Mouse (Mus musculus) cortical plate, adult 2 months (tissue): Measurements from ENCODE around the gene Capn5. TPM values are rescaled to one million over a fixed set of nuclear protein-coding genes. Genes with fewer than 3 reads are reported as not detected.

ENCODE experiments used
- H3K27ac ChIP-seq: fragments of 200-500 bp; 2 replicates; pipeline ENCODE4 v1.5.1; 2012; ENCODE audit warnings: low read length, control low read depth, inconsistent platforms; ENCODE audit not compliant: insufficient read depth
- H3K4me1 ChIP-seq: fragments of 200-500 bp; 2 replicates; pipeline ENCODE4 v1.6.1; 2011; ENCODE audit warnings: low read length; ENCODE audit not compliant: control insufficient read depth, insufficient read depth
- H3K4me3 ChIP-seq: fragments of 200-500 bp; 2 replicates; pipeline ENCODE4 v1.5.1; 2011; ENCODE audit warnings: mild to moderate bottlenecking, low read length, control low read depth; ENCODE audit not compliant: insufficient read depth
- CTCF ChIP-seq: fragments of 200-500 bp; IDR thresholded peaks from 2 replicates; pipeline ENCODE4 v1.5.1; 2011; ENCODE audit warnings: mild to moderate bottlenecking, control low read depth, low read length; ENCODE audit not compliant: insufficient read depth; ENCODE audit errors: extremely low read depth
- POLR2A ChIP-seq: fragments of 200-500 bp; IDR thresholded peaks from 2 replicates; pipeline ENCODE4 v1.6.1; 2011; ENCODE audit warnings: mild to moderate bottlenecking, low read length, control low read depth; ENCODE audit not compliant: insufficient read depth; ENCODE audit errors: extremely low read depth
- polyA plus RNA-seq: library from polyadenylated mRNA; depleted of rRNA; stranded (reverse); fragments of >200 nt; gene quantifications from 2 replicates; pipeline ENCODE4 v1.2.3, GENCODE M21; 2012

Gene Capn5
- polyA plus RNA-seq, 1 experiment, result 36.1 TPM

GRCm38 (mm10) chr7:98153345-98153744 lies 24.7 kb downstream of the Capn5 start:
- Histone ChIP-seq H3K27ac (no peak overlapping the region), H3K4me3 (no peak overlapping the region), H3K4me1 (no peaks in the 10 kb centered on the region)
- TF ChIP-seq CTCF, result 0 out of 2 replicates have a peak, but pooled peaks have one; percentile 11
- no peak for TF ChIP-seq POLR2A

- H3K4me1 ChIP-seq, result no peaks in the 10 kb centered on the region
- H3K4me3 ChIP-seq, result no peak overlapping the region
- no peak overlapping the region for H3K27ac ChIP-seq
- TF ChIP-seq CTCF (no peak), POLR2A (no peak)
Observed at GRCm38 (mm10) chr7:98152400-98152799, 25.7 kb downstream of the Capn5 start.

- Histone ChIP-seq H3K4me3 (no peak overlapping the region), H3K4me1 (no peaks in the 10 kb centered on the region), H3K27ac (no peak overlapping the region)
- TF ChIP-seq POLR2A (no peak), CTCF (peak; percentile 31; the same call in 1 of the 2 replicates)
Observed at GRCm38 (mm10) chr7:98150525-98150924, 27.5 kb downstream of the Capn5 start.

- Histone ChIP-seq H3K27ac (no peak overlapping the region), H3K4me3 (no peak overlapping the region), H3K4me1 (no peaks in the 10 kb centered on the region)
- TF ChIP-seq POLR2A (no peak), CTCF (no peak)
Observed at GRCm38 (mm10) chr7:98149802-98150201, 28.3 kb downstream of the Capn5 start.

- Histone ChIP-seq H3K4me1 (no peaks in the 10 kb centered on the region), H3K4me3 (no peak overlapping the region), H3K27ac (no peak overlapping the region)
- TF ChIP-seq CTCF, result no peak
- TF ChIP-seq POLR2A, result no peak
Observed at GRCm38 (mm10) chr7:98148721-98149407, 29.2 kb downstream of the Capn5 start.

GRCm38 (mm10) chr7:98147766-98148165 lies 30.3 kb downstream of the Capn5 start:
- TF ChIP-seq POLR2A, result no peak
- TF ChIP-seq CTCF, result no peak
- Histone ChIP-seq H3K27ac (no peak overlapping the region), H3K4me3 (no peak overlapping the region), H3K4me1 (no peaks in the 10 kb centered on the region)

- Histone ChIP-seq H3K27ac (no peak overlapping the region), H3K4me3 (no peak overlapping the region), H3K4me1 (no peaks in the 10 kb centered on the region)
- TF ChIP-seq CTCF (no peak), POLR2A (no peak)
Observed at GRCm38 (mm10) chr7:98146447-98146845, 31.6 kb downstream of the Capn5 start.

- no peak overlapping the region for H3K27ac ChIP-seq
- H3K4me3 ChIP-seq, result no peak overlapping the region
- H3K4me1 ChIP-seq, result no peaks in the 10 kb centered on the region
- TF ChIP-seq CTCF, result no peak
- no peak for TF ChIP-seq POLR2A
Observed at GRCm38 (mm10) chr7:98145842-98146446, 32.1 kb downstream of the Capn5 start.

- Histone ChIP-seq H3K4me1 (no peaks in the 10 kb centered on the region), H3K27ac (no peak within 1 kb of the TSS), H3K4me3 (no peak within 1 kb of the TSS)
- TF ChIP-seq CTCF (no peak), POLR2A (no peak)
Observed at GRCm38 (mm10) chr7:98145402-98145801, 32.7 kb downstream of the Capn5 start, which contains the start of gene Omp. Gene Omp, minus strand, starts transcription at chr7:98145502.

- no peaks in the 10 kb centered on the region for H3K4me1 ChIP-seq
- no peak overlapping the region for H3K4me3 ChIP-seq
- TF ChIP-seq POLR2A, result no peak
- TF ChIP-seq CTCF, result no peak
- no peak overlapping the region for H3K27ac ChIP-seq
Observed at GRCm38 (mm10) chr7:98142648-98143047, 35.4 kb downstream of the Capn5 start.
